Mouse (Mus musculus): ENCODE measurements at regions not wholly inside any gene's neighbourhood (a gene's known extent, or its start where the extent isn't known, plus 50 kb on each side); places are given as distances from the start of the nearest gene placed in this dataset.

GRCm38 (mm10) chr10:99531556-99531955 lies 227.9 kb downstream of the Csl start:
- no peak for DNase-seq (ENCODE audit: low spot score)

- DNase-seq (ENCODE audit: low spot score), result no peak
Observed at GRCm38 (mm10) chr10:99531992-99532391, 227.5 kb downstream of the Csl start.

- DNase-seq (ENCODE audit: low spot score), result no peak
Observed at GRCm38 (mm10) chr10:99532697-99533119, 226.8 kb downstream of the Csl start.

- no peak for DNase-seq (ENCODE audit: low spot score)
Observed at GRCm38 (mm10) chr10:99533468-99533867, 226.0 kb downstream of the Csl start.

GRCm38 (mm10) chr10:99534237-99534636 lies 225.2 kb downstream of the Csl start:
- no peak for DNase-seq (ENCODE audit: low spot score)

- DNase-seq (ENCODE audit: low spot score), result no peak
Observed at GRCm38 (mm10) chr10:99538639-99539038, 220.8 kb downstream of the Csl start.

GRCm38 (mm10) chr10:99552373-99552772 lies 207.1 kb downstream of the Csl start:
- no peak for DNase-seq (ENCODE audit: low spot score)

- no peak for DNase-seq (ENCODE audit: low spot score)
Observed at GRCm38 (mm10) chr10:99552836-99553540, 206.5 kb downstream of the Csl start.

- no peak for DNase-seq (ENCODE audit: low spot score)
Observed at GRCm38 (mm10) chr10:99555021-99555420, 204.4 kb downstream of the Csl start.

- no peak for DNase-seq (ENCODE audit: low spot score)
Observed at GRCm38 (mm10) chr10:99555658-99556352, 203.7 kb downstream of the Csl start.

- no peak for DNase-seq (ENCODE audit: low spot score)
Observed at GRCm38 (mm10) chr10:99556353-99557036, 203.0 kb downstream of the Csl start.

GRCm38 (mm10) chr10:99558656-99559055 lies 200.8 kb downstream of the Csl start:
- no peak for DNase-seq (ENCODE audit: low spot score)

- no peak for DNase-seq (ENCODE audit: low spot score)
Observed at GRCm38 (mm10) chr10:99561166-99561818, 198.2 kb downstream of the Csl start.

GRCm38 (mm10) chr10:99564605-99565004 lies 194.9 kb downstream of the Csl start:
- DNase-seq (ENCODE audit: low spot score), result no peak

GRCm38 (mm10) chr10:99568424-99568823 lies 191.0 kb downstream of the Csl start:
- DNase-seq (ENCODE audit: low spot score), result no peak

- DNase-seq (ENCODE audit: low spot score), result no peak
Observed at GRCm38 (mm10) chr10:99570190-99570589, 189.3 kb downstream of the Csl start.

- DNase-seq (ENCODE audit: low spot score), result no peak
Observed at GRCm38 (mm10) chr10:99573997-99574396, 185.5 kb downstream of the Csl start.

GRCm38 (mm10) chr10:99575294-99575693 lies 184.2 kb downstream of the Csl start:
- no peak for DNase-seq (ENCODE audit: low spot score)

GRCm38 (mm10) chr10:99576301-99576700 lies 183.2 kb downstream of the Csl start:
- no peak for DNase-seq (ENCODE audit: low spot score)

GRCm38 (mm10) chr10:99577041-99577681 lies 182.3 kb downstream of the Csl start:
- no peak for DNase-seq (ENCODE audit: low spot score)

GRCm38 (mm10) chr10:99578366-99578765 lies 181.1 kb downstream of the Csl start:
- no peak for DNase-seq (ENCODE audit: low spot score)

GRCm38 (mm10) chr10:99580191-99580590 lies 179.3 kb downstream of the Csl start:
- DNase-seq (ENCODE audit: low spot score), result no peak

Data from testis, postnatal 14 days (tissue).